Mouse (Mus musculus) cortical plate, adult 2 months (tissue): Measurements from ENCODE around the gene Celsr2.

Experiments used
- CTCF ChIP-seq: fragments of 200-500 bp; IDR thresholded peaks from 2 replicates; pipeline ENCODE4 v1.5.1; 2011; ENCODE audit warnings: mild to moderate bottlenecking, control low read depth, low read length; ENCODE audit not compliant: insufficient read depth; ENCODE audit errors: extremely low read depth
- POLR2A ChIP-seq: fragments of 200-500 bp; IDR thresholded peaks from 2 replicates; pipeline ENCODE4 v1.6.1; 2011; ENCODE audit warnings: mild to moderate bottlenecking, low read length, control low read depth; ENCODE audit not compliant: insufficient read depth; ENCODE audit errors: extremely low read depth

DNA sequence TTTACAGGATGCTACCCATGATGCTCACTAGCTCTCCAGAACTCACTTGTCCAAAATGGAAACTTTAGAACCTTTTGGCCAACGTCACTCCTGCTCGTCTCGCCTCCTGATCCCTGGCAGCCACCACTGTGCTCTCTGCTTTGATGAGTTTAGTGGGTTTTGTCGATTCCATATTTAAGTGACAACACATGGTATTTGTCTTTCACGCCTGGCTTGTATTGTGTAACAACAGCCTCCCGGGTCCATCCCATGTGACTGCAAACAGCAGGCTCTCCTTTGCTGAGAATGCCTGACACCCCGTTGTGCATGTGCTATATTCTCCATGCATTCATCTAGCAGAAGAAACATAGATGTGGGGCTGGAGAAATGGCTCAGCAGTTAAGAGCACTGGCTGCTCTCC is 73.2 kb downstream of the Celsr2 start:
- TF ChIP-seq CTCF: no peak
- no peak for TF ChIP-seq POLR2A
